Mouse (Mus musculus) CH12.LX (cell line): ENCODE measurements around the gene Kifc5b. TPM values are rescaled to one million over a fixed set of nuclear protein-coding genes. Genes with fewer than 3 reads are reported as not detected.

ENCODE experiments used
- DNase-seq: peaks from one replicate; pipeline ENCODE4 v3.0.0-alpha.2; 2013; ENCODE audit errors: extremely low read depth
- H3K27ac ChIP-seq: 2 replicates; pipeline ENCODE4 v1.5.1; 2012; ENCODE audit warnings: low read depth, mild to moderate bottlenecking, control low read depth, moderate library complexity; ENCODE audit not compliant: insufficient read depth
- H3K27me3 ChIP-seq: replicated peaks from 2 replicates; pipeline ENCODE3; 2012; ENCODE audit warnings: inconsistent platforms
- H3K36me3 ChIP-seq, 2 experiments: replicated peaks in 1 of 2; 2 replicates each; pipeline versions ENCODE3 to v1.6.1; 2012; ENCODE audit warnings: inconsistent platforms in 1 of 2, low read length in 1 of 2, mild to moderate bottlenecking in 1 of 2, mixed read lengths in 1 of 2, moderate library complexity in 1 of 2; ENCODE audit not compliant: control insufficient read depth in 1 of 2, insufficient read depth in 1 of 2
- H3K4me1 ChIP-seq, 2 experiments: 2 replicates each; pipeline ENCODE4 v1.6.1; 2012; ENCODE audit warnings: inconsistent platforms in 1 of 2, moderate library complexity in 1 of 2; ENCODE audit not compliant: insufficient read depth in 2 of 2, control insufficient read depth in 1 of 2
- H3K4me2 ChIP-seq: 2 replicates; pipeline ENCODE4 v1.6.1; 2012; ENCODE audit warnings: low read depth, mild to moderate bottlenecking, control low read depth; ENCODE audit not compliant: poor library complexity, insufficient read depth, severe bottlenecking
- H3K4me3 ChIP-seq, 3 experiments: fragments of 150-350 bp in 1 of 3; sonication (generic) in 1 of 3; replicated peaks in 1 of 3; 2 replicates each; pipeline versions ENCODE3 to v1.5.1; 2011 to 2012; ENCODE audit warnings: low read depth in 2 of 3, low read length in 2 of 3, mild to moderate bottlenecking in 2 of 3, moderate library complexity in 2 of 3, control low read depth in 1 of 3, improper control_type of control experiment in 1 of 3, inconsistent platforms in 1 of 3, mixed read lengths in 1 of 3; ENCODE audit not compliant: poor library complexity in 1 of 3
- H3K79me2 ChIP-seq: replicated peaks from 2 replicates; pipeline ENCODE4 v1.6.1; 2012; ENCODE audit warnings: mild to moderate bottlenecking, moderate library complexity; ENCODE audit not compliant: control insufficient read depth, poor library complexity, insufficient read depth, severe bottlenecking; ENCODE audit errors: extremely low read depth
- H3K9ac ChIP-seq: 2 replicates; pipeline ENCODE4 v1.6.1; 2012; ENCODE audit warnings: low read depth, mild to moderate bottlenecking, control low read depth, moderate library complexity; ENCODE audit not compliant: insufficient read depth
- H3K9me3 ChIP-seq: replicated peaks from 2 replicates; pipeline ENCODE3; 2012; ENCODE audit warnings: low read length, inconsistent platforms, mixed read lengths
- BHLHE40 ChIP-seq: IDR thresholded peaks from 2 replicates; pipeline ENCODE4 v1.6.1; 2011; ENCODE audit warnings: mild to moderate bottlenecking, low read depth, low read length, improper control_type of control experiment
- CHD1 ChIP-seq: IDR thresholded peaks from 2 replicates; pipeline ENCODE4 v1.6.1; 2012; ENCODE audit warnings: low read depth, low read length, improper control_type of control experiment, inconsistent platforms
- CHD2 ChIP-seq: IDR thresholded peaks from 2 replicates; pipeline ENCODE4 v1.6.1; 2011; ENCODE audit warnings: low read length, improper control_type of control experiment
- CTCF ChIP-seq, 2 experiments: IDR thresholded peaks in 1 of 2; conservative IDR thresholded peaks in 1 of 2; 2 replicates each; pipeline ENCODE4 v1.5.1; 2011 to 2012; ENCODE audit warnings: low read depth in 2 of 2, low read length in 2 of 2, improper control_type of control experiment in 1 of 2, inconsistent platforms in 1 of 2, mild to moderate bottlenecking in 1 of 2, moderate library complexity in 1 of 2
- E2F4 ChIP-seq: IDR thresholded peaks from 2 replicates; pipeline ENCODE4 v1.6.1; 2011; ENCODE audit warnings: low read depth, low read length, improper control_type of control experiment; ENCODE audit not compliant: insufficient replicate concordance
- ELF1 ChIP-seq: IDR thresholded peaks from 2 replicates; pipeline ENCODE4 v1.6.1; 2014; ENCODE audit warnings: low read depth, mild to moderate bottlenecking, inconsistent platforms, low read length, improper control_type of control experiment
- EP300 ChIP-seq: IDR thresholded peaks from 2 replicates; pipeline ENCODE4 v1.6.1; 2011; ENCODE audit warnings: low read length, improper control_type of control experiment
- GABPA ChIP-seq: IDR thresholded peaks from 2 replicates; pipeline ENCODE4 v1.6.1; 2012; ENCODE audit warnings: low read depth, low read length, improper control_type of control experiment, inconsistent platforms; ENCODE audit not compliant: insufficient replicate concordance
- HCFC1 ChIP-seq: IDR thresholded peaks from 2 replicates; pipeline ENCODE4 v1.6.1; 2012; ENCODE audit warnings: low read depth, mild to moderate bottlenecking, inconsistent platforms, low read length, improper control_type of control experiment
- IRF4 ChIP-seq: IDR thresholded peaks from 2 replicates; pipeline ENCODE4 v1.6.1; 2014; ENCODE audit warnings: low read depth, mild to moderate bottlenecking, inconsistent platforms, low read length, improper control_type of control experiment
- JUN ChIP-seq: IDR thresholded peaks from 2 replicates; pipeline ENCODE4 v1.6.1; 2011; ENCODE audit warnings: low read depth, mild to moderate bottlenecking, low read length, improper control_type of control experiment, moderate library complexity; ENCODE audit not compliant: insufficient read depth
- JUND ChIP-seq: conservative IDR thresholded peaks from 2 replicates; pipeline ENCODE4 v1.6.1; 2011; ENCODE audit warnings: low read depth, low read length, improper control_type of control experiment
- KAT2A ChIP-seq: IDR thresholded peaks from 2 replicates; pipeline ENCODE4 v1.6.1; 2012; ENCODE audit warnings: low read length, improper control_type of control experiment, inconsistent platforms; ENCODE audit not compliant: insufficient replicate concordance
- MAFK ChIP-seq: IDR thresholded peaks from 2 replicates; pipeline ENCODE4 v1.6.1; 2011; ENCODE audit warnings: low read length, improper control_type of control experiment; ENCODE audit not compliant: insufficient replicate concordance
- MAX ChIP-seq: IDR thresholded peaks from 2 replicates; pipeline ENCODE4 v1.6.1; 2011; ENCODE audit warnings: low read length, improper control_type of control experiment
- MAZ ChIP-seq: IDR thresholded peaks from 2 replicates; pipeline ENCODE4 v1.6.1; 2012; ENCODE audit warnings: low read depth, mild to moderate bottlenecking, inconsistent platforms, low read length, improper control_type of control experiment, moderate library complexity
- MEF2A ChIP-seq: IDR thresholded peaks from 2 replicates; pipeline ENCODE4 v1.6.1; 2014; ENCODE audit warnings: low read depth, mild to moderate bottlenecking, inconsistent platforms, low read length, improper control_type of control experiment, borderline replicate concordance
- MYC ChIP-seq: IDR thresholded peaks from 2 replicates; pipeline ENCODE4 v1.6.1; 2011; ENCODE audit warnings: low read depth, mild to moderate bottlenecking, improper control_type of control experiment, low read length
- NELFE ChIP-seq: IDR thresholded peaks from 2 replicates; pipeline ENCODE4 v1.6.1; 2011; ENCODE audit warnings: low read depth, low read length, improper control_type of control experiment
- NRF1 ChIP-seq: IDR thresholded peaks from 2 replicates; pipeline ENCODE4 v1.6.1; 2014; ENCODE audit warnings: low read depth, mild to moderate bottlenecking, inconsistent platforms, low read length, improper control_type of control experiment, moderate library complexity
- PAX5 ChIP-seq: IDR thresholded peaks from 2 replicates; pipeline ENCODE4 v1.6.1; 2012; ENCODE audit warnings: low read length, inconsistent platforms, mixed read lengths
- POLR2AphosphoS2 ChIP-seq: IDR thresholded peaks from 2 replicates; pipeline ENCODE4 v1.6.1; 2011; ENCODE audit warnings: low read depth, low read length, improper control_type of control experiment
- RCOR1 ChIP-seq: conservative IDR thresholded peaks from 2 replicates; pipeline ENCODE4 v1.6.1; 2012; ENCODE audit warnings: low read depth, mild to moderate bottlenecking, inconsistent platforms, low read length, improper control_type of control experiment
- SIN3A ChIP-seq: IDR thresholded peaks from 2 replicates; pipeline ENCODE4 v1.6.1; 2012; ENCODE audit warnings: low read length, improper control_type of control experiment, inconsistent platforms
- SMC3 ChIP-seq: IDR thresholded peaks from 2 replicates; pipeline ENCODE4 v1.6.1; 2011; ENCODE audit warnings: low read depth, low read length, improper control_type of control experiment
- TCF12 ChIP-seq: IDR thresholded peaks from 2 replicates; pipeline ENCODE4 v1.6.1; 2014; ENCODE audit warnings: low read depth, mild to moderate bottlenecking, inconsistent platforms, low read length, improper control_type of control experiment
- UBTF ChIP-seq: IDR thresholded peaks from 2 replicates; pipeline ENCODE4 v1.6.1; 2012; ENCODE audit warnings: low read depth, mild to moderate bottlenecking, inconsistent platforms, low read length, improper control_type of control experiment, moderate library complexity
- USF1 ChIP-seq: IDR thresholded peaks from 2 replicates; pipeline ENCODE4 v1.6.1; 2014; ENCODE audit warnings: low read depth, mild to moderate bottlenecking, inconsistent platforms, low read length, improper control_type of control experiment
- USF2 ChIP-seq: conservative IDR thresholded peaks from 2 replicates; pipeline ENCODE4 v1.6.1; 2011; ENCODE audit warnings: low read depth, low read length, improper control_type of control experiment
- ZC3H11A ChIP-seq: IDR thresholded peaks from 2 replicates; pipeline ENCODE4 v1.6.1; 2012; ENCODE audit warnings: low read depth, mild to moderate bottlenecking, inconsistent platforms, low read length, improper control_type of control experiment
- ZKSCAN1 ChIP-seq: IDR thresholded peaks from 2 replicates; pipeline ENCODE4 v1.6.1; 2012; ENCODE audit warnings: low read depth, inconsistent platforms, low read length, improper control_type of control experiment, borderline replicate concordance
- ZMIZ1 ChIP-seq: IDR thresholded peaks from 2 replicates; pipeline ENCODE4 v1.6.1; 2012; ENCODE audit warnings: low read depth, mild to moderate bottlenecking, inconsistent platforms, low read length, improper control_type of control experiment
- ZNF384 ChIP-seq: IDR thresholded peaks from 2 replicates; pipeline ENCODE4 v1.6.1; 2012; ENCODE audit warnings: low read depth, low read length, improper control_type of control experiment, inconsistent platforms
- dilution Hi-C: fragments of 300-500 bp; cut with MboI; formaldehyde crosslinking; loops from 2 replicates; pipeline ENCODE4 v1.14.3; 2020; ENCODE audit warnings: low sequenced_read_pairs; ENCODE audit not compliant: extremely low pct_unique_long_range_greater_than_20kb, extremely low pct_ligation_motif_present
- in situ Hi-C: fragments of 300-500 bp; cut with MboI; formaldehyde crosslinking; loops from 3 replicates; pipeline ENCODE4 v1.14.3; 2019; ENCODE audit warnings: low sequenced_read_pairs, low pct_ligation_motif_present, low pct_unique_long_range_greater_than_20kb, mixed read lengths
- polyA plus RNA-seq: library from polyadenylated mRNA; unstranded; fragments of >175 nt; gene quantifications from 2 replicates; pipeline ENCODE4 v1.2.1, GENCODE M21; 2012; ENCODE audit warnings: low read depth; ENCODE audit not compliant: insufficient read length
- total RNA-seq, 2 experiments: library from RNA; depleted of rRNA; stranded (reverse); fragments of 300-350 nt in 1 of 2; fragments of >200 nt in 1 of 2; gene quantifications; 2 replicates each; pipeline ENCODE4 v1.2.3; 2012 to 2014

The Kifc5b gene
- total and polyA plus RNA-seq, 3 experiments: 12.1 to 26.9 (median 22.2) TPM

DNA sequence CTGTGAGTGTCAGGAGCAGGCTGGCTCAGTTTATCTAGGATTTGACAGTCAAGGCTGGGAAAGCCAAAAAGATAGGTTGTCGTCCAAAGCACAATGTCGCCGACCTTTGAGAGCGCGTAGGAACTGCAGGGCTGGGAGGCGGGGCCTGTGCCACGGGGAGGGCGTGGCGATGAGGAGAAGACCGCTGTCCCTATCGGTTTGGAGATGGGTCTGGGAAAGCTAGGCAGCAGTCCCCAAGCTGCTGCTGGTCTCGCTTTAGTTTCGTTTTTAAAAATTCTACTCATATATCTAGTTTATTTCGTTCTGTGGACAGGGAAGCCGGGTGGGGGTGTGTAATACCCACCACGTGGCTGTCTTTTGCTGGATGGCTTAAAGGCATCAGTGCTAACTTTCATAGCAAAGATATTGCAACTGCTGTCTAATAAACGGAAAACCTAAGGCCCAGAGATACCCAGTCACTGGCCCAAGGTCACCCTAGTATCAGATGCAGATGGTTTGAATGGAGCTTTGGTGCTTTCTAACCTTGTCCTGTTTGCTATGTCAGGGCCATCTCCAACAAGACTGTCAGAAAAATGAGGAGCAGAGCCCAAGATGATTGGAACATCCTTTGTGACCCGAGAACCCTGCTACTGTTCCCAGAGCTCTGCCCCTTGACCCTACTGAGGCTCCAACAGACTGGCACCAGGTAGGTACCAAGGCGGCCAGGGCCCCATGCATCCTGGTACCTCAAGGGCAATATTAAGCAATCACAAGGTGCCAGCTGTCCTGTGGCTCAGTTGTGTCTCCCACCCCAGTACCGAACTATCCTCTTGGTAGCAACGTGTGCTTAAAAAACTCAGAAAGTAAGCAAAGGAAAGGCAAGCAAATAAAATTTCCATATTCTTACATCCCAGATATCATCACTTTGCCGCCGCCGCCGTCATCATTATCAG, 31.6 kb upstream of the Kifc5b start (continued):
- no peak for TF ChIP-seq ZNF384

DNA sequence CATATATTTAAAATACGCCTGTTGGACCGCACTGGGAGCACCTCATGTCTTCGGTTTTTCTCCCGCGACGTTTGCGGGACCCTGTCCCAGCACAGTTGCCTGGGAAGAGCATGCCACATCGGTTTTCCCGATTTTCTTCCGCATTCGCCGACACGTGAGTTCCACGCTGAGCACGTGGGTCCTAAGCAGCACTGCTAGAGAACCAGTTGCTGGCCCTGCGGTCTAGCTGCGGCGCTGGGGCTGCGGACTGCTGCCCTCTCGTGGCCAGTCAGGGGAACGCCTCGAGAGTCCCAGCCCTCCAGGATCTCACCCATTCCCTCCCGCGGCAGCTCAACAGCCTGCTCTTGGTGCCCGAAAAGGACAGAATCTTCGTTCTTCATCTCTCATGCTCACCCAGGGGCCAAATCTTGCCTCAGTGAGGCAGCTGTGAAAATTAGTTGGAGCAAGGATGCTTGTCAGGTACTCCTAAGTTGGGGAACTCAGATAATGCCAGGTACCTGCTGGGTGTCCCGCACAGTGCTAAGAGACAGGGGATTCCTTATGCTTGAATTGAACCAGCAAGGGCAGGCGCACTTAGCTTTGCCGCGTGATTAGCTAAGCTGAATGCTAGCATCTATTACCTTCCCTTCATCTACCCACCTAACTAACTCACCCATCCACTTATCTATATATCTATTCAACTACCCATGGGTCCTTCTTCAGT, 30.7 kb upstream of the Kifc5b start:
- Histone ChIP-seq H3K27me3 (no peaks in the 10 kb centered on the region), H3K4me2 (peak overlapping the region; percentile 67), H3K36me3 (peaks cover 2 to 26% of the 10 kb centered on the region in 2 experiments), H3K27ac (no peak overlapping the region), H3K79me2 (peaks cover 9% of the 10 kb centered on the region; the same call in 1 of the 2 replicates), H3K4me1 (peaks cover 3 to 48% of the 10 kb centered on the region in 2 experiments; a peak in 3 of 4 replicates), H3K4me3 (peak overlapping the region; percentile 71 to 80 (median 72)), H3K9me3 (peaks cover 3% of the 10 kb centered on the region), H3K9ac (peak overlapping the region; percentile 29; the same call in 1 of the 2 replicates)
- in situ Hi-C loops: loop anchor here (5.0 to 10.0 kb wide), 3 partner anchors 104 to 411 kb away; partner anchors contain the start of gene Bnip1
- peak; percentile 79 for DNase-seq
- dilution Hi-C loops: no loop called here
- TF ChIP-seq ZMIZ1 (no peak), NRF1 (peak; percentile 44; the same call in 1 of the 2 replicates), CTCF (conservative IDR thresholded peaks at IDR 0.05 in 1 of 2, IDR thresholded peaks at IDR 0.05 in 1 of 2; ENCODE audit: low read depth in 2 of 2, low read length in 2 of 2) (peak; percentile 72 to 97), MAFK (no peak), EP300 (no peak), PAX5 (no peak), BHLHE40 (peak; percentile 100), MAZ (no peak), HCFC1 (no peak; the same call in 1 of the 2 replicates), MEF2A (peak; percentile 80; the same call in 1 of the 2 replicates), TCF12 (peak; percentile 67; the same call in 1 of the 2 replicates), MYC (peak; percentile 100), ZC3H11A (peak; percentile 88), UBTF (no peak), KAT2A (no peak), NELFE (peak; percentile 51; the same call in 1 of the 2 replicates), E2F4 (no peak), JUND (no peak), IRF4 (peak; percentile 74), USF1 (peak; percentile 87), RCOR1 (no peak), POLR2AphosphoS2 (no peak), ZNF384 (no peak), CHD2 (no peak), CHD1 (no peak), ZKSCAN1 (no peak), SMC3 (peak; percentile 94), JUN (no peak), MAX (peak; percentile 99), USF2 (peak; percentile 77), SIN3A (peak; percentile 98), GABPA (no peak), ELF1 (peak; percentile 89)
